Mouse (Mus musculus) frontal cortex, postnatal 25 days (tissue): ENCODE measurements around the gene Snrpg.
"Not testable (repeated sequence)": the region's sequence is repeated elsewhere in the genome, so short reads cannot be mapped to it uniquely, and the experiment has no call there.

Source experiments
- DNase-seq, 2 experiments: peaks; one replicate each; pipeline ENCODE4 v3.0.0; 2022; ENCODE audit warnings: low spot score in 2 of 2

The Snrpg gene

GRCm38 (mm10) chr6:86366853-86367249 is 4.3 kb upstream of the Snrpg start:
- DNase-seq, result no peak

- DNase-seq, result no peak
Observed at GRCm38 (mm10) chr6:86368479-86368878, 2.6 kb upstream of the Snrpg start.

GRCm38 (mm10) chr6:86370093-86370713 is 901 bp upstream of the Snrpg start:
- no peak for DNase-seq

- peak; percentile 94 for DNase-seq
Observed at GRCm38 (mm10) chr6:86371340-86371911, 322 bp downstream of the Snrpg start.

- DNase-seq, result no peak
Observed at GRCm38 (mm10) chr6:86371950-86372516, 929 bp downstream of the Snrpg start.

- no peak for DNase-seq
Observed at GRCm38 (mm10) chr6:86373556-86373955, 2.5 kb downstream of the Snrpg start.

- no peak for DNase-seq
Observed at GRCm38 (mm10) chr6:86378341-86378740, 7.2 kb downstream of the Snrpg start.

- DNase-seq, result not testable (repeated sequence)
Observed at GRCm38 (mm10) chr6:86380112-86380511, 9.0 kb downstream of the Snrpg start.

GRCm38 (mm10) chr6:86382551-86382950 is 11.4 kb downstream of the Snrpg start:
- DNase-seq, result no peak

GRCm38 (mm10) chr6:86383370-86383769 is 12.3 kb downstream of the Snrpg start:
- DNase-seq, result no peak

- DNase-seq, result no peak
Observed at GRCm38 (mm10) chr6:86384692-86385091, 13.6 kb downstream of the Snrpg start.

GRCm38 (mm10) chr6:86385362-86386104 is 14.4 kb downstream of the Snrpg start:
- DNase-seq, result no peak

GRCm38 (mm10) chr6:86387313-86387712 is 16.2 kb downstream of the Snrpg start:
- no peak for DNase-seq

GRCm38 (mm10) chr6:86388461-86388860 is 17.4 kb downstream of the Snrpg start:
- DNase-seq, result no peak

GRCm38 (mm10) chr6:86391326-86391725 is 20.2 kb downstream of the Snrpg start:
- no peak for DNase-seq

- DNase-seq, result no peak
Observed at GRCm38 (mm10) chr6:86393187-86393586, 22.1 kb downstream of the Snrpg start.

- DNase-seq, result no peak
Observed at GRCm38 (mm10) chr6:86394078-86394720, 23.1 kb downstream of the Snrpg start.

- no peak for DNase-seq
Observed at GRCm38 (mm10) chr6:86395021-86395420, 23.9 kb downstream of the Snrpg start.

- no peak for DNase-seq
Observed at GRCm38 (mm10) chr6:86395969-86396368, 24.9 kb downstream of the Snrpg start.

GRCm38 (mm10) chr6:86396581-86397256 is 25.6 kb downstream of the Snrpg start, which contains the start of gene Pcyox1:
TSS of gene Pcyox1 (minus strand) at chr6:86397154.
- DNase-seq, result peak; percentile 74 to 82

GRCm38 (mm10) chr6:86397257-86397980 is 26.3 kb downstream of the Snrpg start:
- DNase-seq, result no peak
